Mouse (Mus musculus) forebrain, postnatal 0 days (tissue): ENCODE data around the gene Banp. TPM values are rescaled to one million over a fixed set of nuclear protein-coding genes. Genes with fewer than 3 reads are reported as not detected.

ENCODE experiments used
- ATAC-seq: fragments of 200-750 bp; cut with Nextera tagmentation; 2 replicates; pipeline ENCODE4 v1.8.0; 2017; ENCODE audit warnings: mild to moderate bottlenecking, moderate library complexity
- DNase-seq: peaks from one replicate; pipeline ENCODE4 v3.0.0-alpha.2; 2015
- H3K27ac ChIP-seq: fragments of 300-500 bp; sonication (generic); 2 replicates; pipeline ENCODE4 v1.5.1; 2014; ENCODE audit warnings: low read depth, mild to moderate bottlenecking, antibody characterized with exemption, low read length, moderate library complexity, mixed read lengths
- H3K27me3 ChIP-seq: fragments of 300-500 bp; sonication (generic); 2 replicates; pipeline ENCODE4 v1.6.1; 2014; ENCODE audit warnings: mild to moderate bottlenecking, low read length, mixed read lengths; ENCODE audit not compliant: insufficient read depth
- H3K36me3 ChIP-seq: fragments of 300-500 bp; sonication (generic); 2 replicates; pipeline ENCODE4 v1.6.1; 2014; ENCODE audit warnings: mild to moderate bottlenecking, moderate library complexity; ENCODE audit not compliant: insufficient read depth
- H3K4me1 ChIP-seq: fragments of 300-500 bp; sonication (generic); 2 replicates; pipeline ENCODE4 v1.6.1; 2014; ENCODE audit warnings: antibody characterized with exemption; ENCODE audit not compliant: insufficient read depth
- H3K4me2 ChIP-seq: fragments of 300-500 bp; sonication (generic); 2 replicates; pipeline ENCODE4 v1.6.1; 2014; ENCODE audit warnings: low read depth, mild to moderate bottlenecking, moderate library complexity
- H3K4me3 ChIP-seq: fragments of 300-500 bp; sonication (generic); 2 replicates; pipeline ENCODE4 v1.5.1; 2014; ENCODE audit warnings: low read depth, low read length, mixed read lengths
- H3K9ac ChIP-seq: fragments of 300-500 bp; sonication (generic); 2 replicates; pipeline ENCODE4 v1.6.1; 2014; ENCODE audit warnings: mild to moderate bottlenecking
- H3K9me3 ChIP-seq: fragments of 300-500 bp; sonication (generic); 2 replicates; pipeline ENCODE4 v1.6.1; 2016; ENCODE audit warnings: low read length
- CTCF ChIP-seq: sonication (generic); IDR thresholded peaks from 2 replicates; pipeline ENCODE4 v1.5.1; 2016; ENCODE audit warnings: antibody characterized with exemption, control low read depth, low read depth
- WGBS: fragments of 180-500 bp; shearing (Covaris S2); extraction: QIAGEN DNeasy Blood & Tissue Kit; methylation state at CpG from one replicate; pipeline ENCODE4 v1.1.7; 2014; 5-methylcytosine and 5-hydroxymethylcytosine counted together
- polyA plus RNA-seq: library from polyadenylated mRNA; unstranded; fragments of >200 nt; fragmentation: Nextera tagmentation; extraction: Ambion mirVana; gene quantifications from 2 replicates; pipeline ENCODE4 v1.2.1, GENCODE M21; 2015
- total RNA-seq: library from RNA; depleted of rRNA; stranded (reverse); fragments of >200 nt; gene quantifications from 2 replicates; pipeline ENCODE4 v1.2.3, GENCODE M21; 2014

The Banp gene
- total and polyA plus RNA-seq, 2 experiments from 2014 or later = 29.3 to 37.9 TPM

DNA sequence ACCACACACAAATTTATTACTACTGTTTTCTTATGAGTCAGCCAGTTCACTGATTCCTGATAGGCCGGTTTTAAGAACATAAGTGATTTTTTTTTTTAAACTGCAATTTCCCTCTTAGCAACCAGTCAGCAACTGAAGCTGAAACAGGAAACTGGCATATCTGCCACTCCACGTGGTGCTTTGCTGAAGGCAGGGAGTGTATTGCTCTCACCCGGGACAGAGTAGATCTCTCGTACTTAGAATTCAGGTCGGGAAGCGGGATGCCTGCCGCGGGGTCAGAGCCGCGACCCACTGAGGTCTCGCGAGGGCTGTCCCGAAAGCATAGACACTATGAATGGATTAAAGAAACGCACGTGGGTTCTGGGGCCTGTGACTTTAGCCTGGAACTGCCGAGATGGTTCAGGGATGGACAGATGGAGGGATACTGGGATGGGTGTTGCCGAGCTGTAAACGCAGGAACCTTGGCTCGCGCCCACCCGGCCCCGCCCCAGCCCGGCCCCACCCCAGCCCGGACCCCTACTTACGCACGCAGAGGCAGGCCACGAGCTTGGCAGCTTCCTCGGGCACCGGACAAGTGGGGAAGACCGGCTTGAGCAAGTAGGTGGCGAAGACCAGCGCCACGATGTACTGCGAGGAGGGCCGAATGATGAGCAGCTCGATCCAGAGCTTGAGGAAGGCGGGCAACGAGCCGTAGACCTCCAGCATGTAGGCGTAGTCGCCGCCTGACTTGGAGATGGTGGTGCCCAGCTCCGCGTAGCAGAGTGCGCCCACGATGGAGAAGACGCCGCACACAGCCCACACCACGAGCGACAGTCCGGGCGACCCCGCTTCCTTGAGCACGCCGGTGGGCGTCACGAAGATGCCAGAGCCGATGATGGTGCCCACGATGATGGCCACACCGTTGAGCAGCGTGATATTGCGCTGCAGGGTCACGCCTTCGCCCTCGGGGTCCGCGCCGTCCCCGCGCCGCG is 42.7 kb upstream of the Banp start:
- peak overlapping the region; percentile 89 for H3K4me2 ChIP-seq
- peak overlapping the region; percentile 62 for H3K27ac ChIP-seq
- H3K27me3 ChIP-seq = no peaks in the 10 kb centered on the region
- TF ChIP-seq CTCF = no peak
- peak overlapping the region; percentile 75 for H3K9ac ChIP-seq
- WGBS = under 1% methylated on average over 62 of the region's 72 CpGs
- no peaks in the 10 kb centered on the region for H3K36me3 ChIP-seq
- no peaks in the 10 kb centered on the region for H3K9me3 ChIP-seq
- ATAC-seq (peak; percentile 38), DNase-seq (peak; percentile 75)
- peaks cover 14% of the 10 kb centered on the region for H3K4me1 ChIP-seq
- H3K4me3 ChIP-seq = peak overlapping the region; percentile 60

DNA sequence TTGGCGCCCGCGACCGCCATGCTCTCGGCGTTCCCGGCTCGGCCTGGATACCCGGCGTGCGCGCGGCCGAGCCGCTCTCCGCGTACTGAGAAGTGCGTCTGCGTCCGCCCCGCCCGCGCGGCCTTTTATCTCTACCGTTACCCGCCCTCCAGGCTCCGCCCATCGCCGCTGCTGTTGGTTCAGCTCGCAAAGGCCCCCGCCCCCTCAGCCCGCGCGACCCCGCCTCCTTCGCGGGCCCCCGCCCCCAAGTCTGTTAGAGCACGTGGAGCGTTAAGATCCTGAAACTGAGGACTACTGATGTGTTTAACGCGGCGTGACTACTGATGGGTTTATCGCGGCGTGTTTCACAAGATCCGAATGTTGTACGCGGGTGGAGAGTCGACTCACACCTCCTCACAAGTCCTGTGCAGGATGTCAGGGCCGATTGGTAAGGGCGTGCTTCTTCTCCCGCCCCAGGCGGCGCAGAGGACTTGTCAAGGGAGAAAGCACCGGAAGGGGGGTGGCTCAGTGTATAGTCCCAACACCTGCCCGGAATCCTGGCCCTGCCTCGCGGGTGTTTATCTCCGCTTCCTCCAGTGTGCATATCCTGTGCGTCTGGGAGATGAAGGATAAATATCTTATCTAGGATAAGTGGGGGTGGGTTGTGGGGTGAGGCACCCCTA is 41.8 kb upstream of the Banp start, which contains the start of gene Slc7a5:
Slc7a5 (minus strand) TSS at position 108 of the 662 bp plus-strand sequence.
- peak within 1 kb of the TSS; percentile 75 for H3K9ac ChIP-seq
- peak within 1 kb of the TSS; percentile 89 for H3K4me2 ChIP-seq
- H3K27me3 ChIP-seq = no peaks in the 10 kb centered on the region
- 2% methylated on average over 60 of the region's 61 CpGs for WGBS
- TF ChIP-seq CTCF = no peak
- peak within 1 kb of the TSS; percentile 62 for H3K27ac ChIP-seq
- ATAC-seq (peak; percentile 96), DNase-seq (peak; percentile 98)
- peaks cover 14% of the 10 kb centered on the region for H3K4me1 ChIP-seq
- H3K9me3 ChIP-seq = no peaks in the 10 kb centered on the region
- H3K36me3 ChIP-seq = no peaks in the 10 kb centered on the region
- peak within 1 kb of the TSS; percentile 60 for H3K4me3 ChIP-seq

DNA sequence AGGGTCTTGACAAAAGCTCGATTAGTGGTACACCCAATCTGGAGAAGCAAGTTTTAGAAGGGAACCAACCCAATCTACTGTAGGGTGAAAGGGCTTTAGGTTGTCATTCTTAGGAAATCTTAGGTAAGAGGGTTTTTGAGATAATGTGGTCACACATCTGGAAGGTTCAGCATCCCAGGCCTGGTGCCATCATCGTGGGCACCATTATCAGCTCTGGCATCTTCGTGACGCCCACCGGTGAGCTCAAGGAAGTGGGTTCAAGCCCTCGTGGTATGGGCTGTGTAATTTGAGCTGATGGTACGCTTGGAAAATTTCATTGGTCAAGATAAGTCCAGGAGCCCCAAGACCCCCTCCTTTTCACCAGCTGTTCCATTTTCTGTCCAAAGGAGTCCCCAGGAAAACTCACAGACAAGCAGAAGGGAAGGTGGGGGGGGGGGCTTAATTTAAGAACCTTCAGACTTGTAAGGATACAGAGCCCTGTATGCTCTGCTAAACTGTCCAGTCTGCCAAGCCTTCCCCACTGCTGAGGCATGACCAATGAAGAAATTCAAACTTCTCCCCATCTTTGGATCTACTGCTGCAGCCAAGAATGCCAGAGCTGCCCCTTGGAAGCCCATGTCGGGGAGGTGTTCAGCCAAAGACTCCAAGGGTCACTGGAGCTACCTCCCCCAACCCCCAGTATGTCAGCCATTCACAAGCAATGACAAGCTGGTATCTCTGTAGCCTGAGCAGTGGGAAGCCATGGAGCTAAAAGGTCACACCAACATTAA is 41.0 kb upstream of the Banp start:
- H3K9ac ChIP-seq = no peak overlapping the region
- H3K4me1 ChIP-seq = peaks cover 14% of the 10 kb centered on the region
- no peaks in the 10 kb centered on the region for H3K27me3 ChIP-seq
- ATAC-seq (no peak), DNase-seq (no peak)
- H3K4me3 ChIP-seq = no peak overlapping the region
- no peak overlapping the region for H3K27ac ChIP-seq
- no peaks in the 10 kb centered on the region for H3K36me3 ChIP-seq
- TF ChIP-seq CTCF = no peak
- 63% methylated on average over 8 of the region's 8 CpGs for WGBS
- H3K9me3 ChIP-seq = no peaks in the 10 kb centered on the region
- H3K4me2 ChIP-seq = no peak overlapping the region

DNA sequence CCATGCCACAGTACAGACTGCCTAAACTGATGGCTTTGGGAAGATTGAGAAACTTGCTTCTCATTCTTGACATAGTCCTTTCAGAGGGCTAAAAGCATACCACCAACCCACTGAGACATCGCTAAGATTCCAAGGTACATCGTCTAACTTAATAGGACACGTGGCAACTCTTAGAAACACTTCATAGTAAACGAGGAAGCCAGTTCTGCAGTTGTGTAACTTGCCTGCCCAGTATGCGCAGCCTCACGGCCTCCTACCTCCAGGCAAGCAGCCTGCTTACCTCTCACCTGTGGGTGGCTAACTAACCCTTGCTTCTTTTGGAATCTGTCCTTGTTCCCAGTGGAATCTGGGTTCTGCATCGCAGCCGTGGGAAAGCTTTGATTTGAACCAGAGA is 40.4 kb upstream of the Banp start:
- H3K9me3 ChIP-seq = no peaks in the 10 kb centered on the region
- H3K4me2 ChIP-seq = no peak overlapping the region
- no peak for TF ChIP-seq CTCF
- WGBS = 76% methylated on average over 8 of the region's 8 CpGs
- ATAC-seq (no peak), DNase-seq (no peak)
- H3K9ac ChIP-seq = no peak overlapping the region
- H3K27me3 ChIP-seq = no peaks in the 10 kb centered on the region
- no peak overlapping the region for H3K27ac ChIP-seq
- H3K4me1 ChIP-seq = peaks cover 14% of the 10 kb centered on the region
- no peak overlapping the region for H3K4me3 ChIP-seq
- no peaks in the 10 kb centered on the region for H3K36me3 ChIP-seq

DNA sequence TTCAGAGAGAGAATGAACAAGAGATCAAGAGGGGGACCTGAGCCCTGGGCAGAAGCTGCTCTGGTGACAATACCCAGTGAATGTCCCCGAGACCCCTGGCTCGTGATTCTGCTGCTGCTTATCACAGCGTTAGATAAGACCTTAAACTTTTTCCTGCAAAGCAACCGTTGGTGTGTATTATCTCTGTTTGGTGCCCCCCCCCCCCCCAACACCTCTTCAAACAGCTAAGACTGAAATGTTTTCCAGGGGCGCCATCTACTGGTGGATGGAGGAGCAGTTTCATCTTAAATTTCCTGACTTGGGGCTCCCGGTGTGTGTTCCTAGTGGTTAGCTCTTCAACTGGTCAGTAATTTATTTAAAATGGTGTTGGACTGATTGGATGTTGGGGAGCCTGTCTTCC is 39.9 kb upstream of the Banp start:
- Histone ChIP-seq H3K36me3 (no peaks in the 10 kb centered on the region), H3K9me3 (no peaks in the 10 kb centered on the region), H3K4me2 (no peak overlapping the region), H3K4me3 (no peak overlapping the region), H3K4me1 (peaks cover 14% of the 10 kb centered on the region), H3K27me3 (no peaks in the 10 kb centered on the region), H3K27ac (no peak overlapping the region), H3K9ac (no peak overlapping the region)
- ATAC-seq (no peak), DNase-seq (peak; percentile 87)
- peak; percentile 86 for TF ChIP-seq CTCF
- WGBS = 5% methylated on average over 6 of the region's 6 CpGs

DNA sequence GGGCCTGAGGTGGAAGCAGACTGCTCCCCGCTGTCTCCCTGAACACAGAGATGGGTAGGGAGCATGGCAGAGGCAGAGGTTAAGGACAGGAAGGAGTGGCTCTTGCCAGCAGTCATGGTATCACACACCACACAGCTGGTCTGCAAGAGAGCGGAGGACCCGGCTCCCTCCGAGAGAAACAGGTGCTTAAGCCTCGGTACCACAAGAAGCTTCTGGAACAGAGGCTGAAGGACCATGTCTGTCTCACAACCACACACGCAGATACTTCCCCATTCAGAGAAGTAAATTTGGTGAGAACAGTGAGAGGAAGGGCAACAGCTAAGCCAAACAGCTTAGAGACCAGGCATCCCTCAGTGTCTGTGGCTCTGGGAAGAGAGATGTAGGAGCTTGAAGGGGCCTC is 38.1 kb upstream of the Banp start:
- no peak overlapping the region for H3K4me3 ChIP-seq
- DNase-seq (no peak), ATAC-seq (no peak)
- H3K27me3 ChIP-seq = no peaks in the 10 kb centered on the region
- H3K4me2 ChIP-seq = no peak overlapping the region
- H3K27ac ChIP-seq = peak overlapping the region; percentile 1; the same call in 1 of the 2 replicates
- WGBS = 88% methylated on average over 6 of the region's 6 CpGs
- H3K9ac ChIP-seq = no peak overlapping the region
- H3K36me3 ChIP-seq = no peaks in the 10 kb centered on the region
- H3K4me1 ChIP-seq = peaks cover 5% of the 10 kb centered on the region; the same call in 1 of the 2 replicates
- H3K9me3 ChIP-seq = no peaks in the 10 kb centered on the region
- no peak for TF ChIP-seq CTCF
